Mouse (Mus musculus) kidney, adult 2 months (tissue): Measurements from ENCODE around the gene Cpa5.

Experiments
- CTCF ChIP-seq: fragments of 200-500 bp; conservative IDR thresholded peaks from 2 replicates; pipeline ENCODE4 v1.5.1; 2011; ENCODE audit warnings: low read depth, mild to moderate bottlenecking, control low read depth, low read length, moderate library complexity, mixed read lengths; ENCODE audit not compliant: insufficient read depth, insufficient read length
- POLR2A ChIP-seq: fragments of 200-500 bp; IDR thresholded peaks from one replicate; pipeline ENCODE4 v1.6.1; 2011; ENCODE audit warnings: low read depth, low read length, control low read depth

- no peak for TF ChIP-seq CTCF
- TF ChIP-seq POLR2A: no peak
Observed at GRCm38 (mm10) chr6:30645379-30645778, 34.6 kb downstream of the Cpa5 start.
